Mouse (Mus musculus) limb, embryonic 14.5 days (tissue): ENCODE data around the gene Nedd9. TPM values are rescaled to one million over a fixed set of nuclear protein-coding genes. Genes with fewer than 3 reads are reported as not detected.
"Not testable (repeated sequence)": the region's sequence is repeated elsewhere in the genome, so short reads cannot be mapped to it uniquely, and the experiment has no call there.

Experiments
- ATAC-seq: fragments of 200-750 bp; cut with Nextera tagmentation; 2 replicates; pipeline ENCODE4 v1.8.0; 2017; ENCODE audit warnings: low read depth, moderate number of reproducible peaks, moderate TSS enrichment; ENCODE audit not compliant: low FRiP score
- DNase-seq: peaks from one replicate; pipeline ENCODE4 v3.0.0-alpha.2; 2015; ENCODE audit warnings: low spot score
- H3K27ac ChIP-seq: fragments of 300-500 bp; sonication (generic); replicated peaks from 2 replicates; pipeline ENCODE4 v1.5.1; 2014; ENCODE audit warnings: low read depth, mild to moderate bottlenecking, low read length, moderate library complexity, mixed read lengths
- H3K27me3 ChIP-seq: fragments of 300-500 bp; sonication (generic); 2 replicates; pipeline ENCODE4 v1.6.1; 2014; ENCODE audit warnings: low read length, mixed read lengths; ENCODE audit not compliant: control insufficient read depth, insufficient read depth
- H3K36me3 ChIP-seq: fragments of 300-500 bp; sonication (generic); 2 replicates; pipeline ENCODE4 v1.6.1; 2014; ENCODE audit warnings: mild to moderate bottlenecking, low read length, moderate library complexity, mixed read lengths; ENCODE audit not compliant: control insufficient read depth, insufficient read depth
- H3K4me1 ChIP-seq: fragments of 300-500 bp; sonication (generic); 2 replicates; pipeline ENCODE4 v1.6.1; 2014; ENCODE audit warnings: antibody characterized with exemption, low read length, mixed read lengths; ENCODE audit not compliant: control insufficient read depth, insufficient read depth
- H3K4me2 ChIP-seq: fragments of 300-500 bp; sonication (generic); replicated peaks from 2 replicates; pipeline ENCODE4 v1.6.1; 2014; ENCODE audit warnings: low read depth, mild to moderate bottlenecking, low read length, moderate library complexity; ENCODE audit not compliant: severe bottlenecking
- H3K4me3 ChIP-seq: fragments of 300-500 bp; sonication (generic); replicated peaks from 2 replicates; pipeline ENCODE4 v1.5.1; 2014; ENCODE audit warnings: low read length
- H3K9ac ChIP-seq: fragments of 300-500 bp; sonication (generic); 2 replicates; pipeline ENCODE4 v1.6.1; 2014; ENCODE audit warnings: mild to moderate bottlenecking, low read depth, low read length, moderate library complexity; ENCODE audit not compliant: severe bottlenecking
- H3K9me3 ChIP-seq: fragments of 300-500 bp; sonication (generic); 2 replicates; pipeline ENCODE4 v1.6.1; 2016; ENCODE audit warnings: low read length; ENCODE audit not compliant: control insufficient read depth
- POLR2A ChIP-seq: fragments of 200-500 bp; IDR thresholded peaks from 2 replicates; pipeline ENCODE4 v1.8.0; 2012; ENCODE audit warnings: inconsistent platforms, mild to moderate bottlenecking, moderate library complexity, borderline replicate concordance; ENCODE audit not compliant: insufficient read depth, insufficient read length; ENCODE audit errors: extremely low read depth
- WGBS: fragments of 180-500 bp; shearing (Covaris S2); extraction: QIAGEN DNeasy Blood & Tissue Kit; methylation state at CpG from one replicate; pipeline ENCODE4 v1.1.7; 2014; 5-methylcytosine and 5-hydroxymethylcytosine counted together
- polyA plus RNA-seq, 2 experiments: library from polyadenylated mRNA; depleted of rRNA in 1 of 2; stranded (reverse) in 1 of 2; unstranded in 1 of 2; fragments of >200 nt; fragmentation: Nextera tagmentation in 1 of 2; extraction: Ambion mirVana in 1 of 2; gene quantifications; 2 replicates each; pipeline versions ENCODE4 v1.2.1 to v1.2.3; 2012 to 2014

Gene Nedd9
- polyA plus RNA-seq, 2 experiments, result 23.5 to 41.5 TPM

- ATAC-seq (no peak), DNase-seq (no peak)
- H3K9ac ChIP-seq, result no peak overlapping the region
- no peaks in the 10 kb centered on the region for H3K9me3 ChIP-seq
- no peak overlapping the region for H3K4me3 ChIP-seq
- no peak overlapping the region for H3K27ac ChIP-seq
- TF ChIP-seq POLR2A, result no peak
- no peaks in the 10 kb centered on the region for H3K27me3 ChIP-seq
- 65% methylated on average over 5 of the region's 5 CpGs for WGBS
- no peak overlapping the region for H3K4me2 ChIP-seq
- H3K4me1 ChIP-seq, result no peaks in the 10 kb centered on the region
- H3K36me3 ChIP-seq, result 0 out of 2 replicates have a peak, but pooled peaks cover 2% of the 10 kb centered on the region
These were observed 206.5 kb downstream of the Nedd9 start for GRCm38 (mm10) chr13:41280696-41281095.

- Histone ChIP-seq H3K27me3 (no peaks in the 10 kb centered on the region), H3K9me3 (no peaks in the 10 kb centered on the region), H3K4me1 (no peaks in the 10 kb centered on the region), H3K9ac (no peak within 1 kb of the TSS), H3K4me2 (no peak within 1 kb of the TSS), H3K36me3 (peaks cover 7% of the 10 kb centered on the region; the same call in 1 of the 2 replicates), H3K4me3 (no peak within 1 kb of the TSS), H3K27ac (no peak within 1 kb of the TSS)
- 94% methylated on average over 10 of the region's 10 CpGs for WGBS
- no peak for DNase-seq
- no peak for ATAC-seq
- TF ChIP-seq POLR2A, result no peak
These were observed 213.1 kb downstream of the Nedd9 start, which contains the start of gene Gm17364 for GRCm38 (mm10) chr13:41273927-41274650. Gene Gm17364 (minus strand): TSS chr13:41273977.

- no peak overlapping the region for H3K4me3 ChIP-seq
- WGBS, result 65% methylated on average over 7 of the region's 7 CpGs
- H3K27me3 ChIP-seq, result no peaks in the 10 kb centered on the region
- H3K36me3 ChIP-seq, result no peaks in the 10 kb centered on the region
- no peak for TF ChIP-seq POLR2A
- 0 out of 2 replicates have a peak, but pooled peaks cover 7% of the 10 kb centered on the region for H3K9me3 ChIP-seq
- no peak overlapping the region for H3K27ac ChIP-seq
- no peak overlapping the region for H3K9ac ChIP-seq
- DNase-seq (no peak), ATAC-seq (no peak)
- no peaks in the 10 kb centered on the region for H3K4me1 ChIP-seq
- no peak overlapping the region for H3K4me2 ChIP-seq
These were observed 219.2 kb downstream of the Nedd9 start for GRCm38 (mm10) chr13:41267827-41268408.

GRCm38 (mm10) chr13:41263304-41264006 is 223.7 kb downstream of the Nedd9 start:
- no peak overlapping the region for H3K9ac ChIP-seq
- no peak overlapping the region for H3K27ac ChIP-seq
- no peaks in the 10 kb centered on the region for H3K27me3 ChIP-seq
- no peaks in the 10 kb centered on the region for H3K4me1 ChIP-seq
- TF ChIP-seq POLR2A, result no peak
- 0 out of 2 replicates have a peak, but pooled peaks cover 7% of the 10 kb centered on the region for H3K9me3 ChIP-seq
- 71% methylated on average over 5 of the region's 5 CpGs for WGBS
- no peaks in the 10 kb centered on the region for H3K36me3 ChIP-seq
- H3K4me3 ChIP-seq, result no peak overlapping the region
- ATAC-seq (no peak), DNase-seq (no peak)
- no peak overlapping the region for H3K4me2 ChIP-seq

- not testable (repeated sequence) for H3K27ac ChIP-seq, H3K4me1 ChIP-seq, H3K4me2 ChIP-seq, H3K27me3 ChIP-seq, DNase-seq, ATAC-seq, H3K4me3 ChIP-seq, H3K9ac ChIP-seq, H3K36me3 ChIP-seq, H3K9me3 ChIP-seq
- WGBS, result 97% methylated on average over 8 of the region's 8 CpGs
These were observed 225.5 kb downstream of the Nedd9 start for GRCm38 (mm10) chr13:41261617-41262016.

Other genes with a start within 250 kb of the Nedd9 start
- 12.3 and 13.4 TPM in 2 replicates for gene Smim13, start 237.5 kb downstream of the Nedd9 start, polyA plus RNA-seq (2012; rRNA removed)
- gene Smim13, start 237.5 kb downstream of the Nedd9 start, polyA plus RNA-seq (2014; fragmentation: Nextera tagmentation; extraction: Ambion mirVana), result 15.8 and 17.3 TPM in 2 replicates
- not detected in 2 replicates for gene Gm17364, start 213.4 kb downstream of the Nedd9 start, polyA plus RNA-seq (2012; rRNA removed)
- gene Gm17364, start 213.4 kb downstream of the Nedd9 start, polyA plus RNA-seq (2014; fragmentation: Nextera tagmentation; extraction: Ambion mirVana), result not detected in 2 replicates
- gene Tmem170b, start 118.5 kb upstream of the Nedd9 start, polyA plus RNA-seq (2012; rRNA removed), result 4.4 and 4.7 TPM in 2 replicates
- gene Tmem170b, start 118.5 kb upstream of the Nedd9 start, polyA plus RNA-seq (2014; fragmentation: Nextera tagmentation; extraction: Ambion mirVana), result 15.1 and 15.7 TPM in 2 replicates